Mouse (Mus musculus) gastrocnemius, postnatal 10 days (tissue): ENCODE results near the gene Kbtbd12. TPM values are rescaled to one million over a fixed set of nuclear protein-coding genes. Genes with fewer than 3 reads are reported as not detected.

ENCODE experiments used
- DNase-seq: peaks from one replicate; pipeline ENCODE4 v3.0.0; 2021; ENCODE audit warnings: mixed read lengths
- total RNA-seq, 2 experiments: library from RNA; stranded (reverse); gene quantifications; 2 replicates each; pipeline ENCODE4 v1.2.3; 2021

Gene Kbtbd12
- total RNA-seq, 2 experiments from 2014 or later = 41.8 to 45.9 TPM

- no peak for DNase-seq
Measured at GRCm38 (mm10) chr6:88500405-88500767, 137.4 kb downstream of the Kbtbd12 start.

DNA sequence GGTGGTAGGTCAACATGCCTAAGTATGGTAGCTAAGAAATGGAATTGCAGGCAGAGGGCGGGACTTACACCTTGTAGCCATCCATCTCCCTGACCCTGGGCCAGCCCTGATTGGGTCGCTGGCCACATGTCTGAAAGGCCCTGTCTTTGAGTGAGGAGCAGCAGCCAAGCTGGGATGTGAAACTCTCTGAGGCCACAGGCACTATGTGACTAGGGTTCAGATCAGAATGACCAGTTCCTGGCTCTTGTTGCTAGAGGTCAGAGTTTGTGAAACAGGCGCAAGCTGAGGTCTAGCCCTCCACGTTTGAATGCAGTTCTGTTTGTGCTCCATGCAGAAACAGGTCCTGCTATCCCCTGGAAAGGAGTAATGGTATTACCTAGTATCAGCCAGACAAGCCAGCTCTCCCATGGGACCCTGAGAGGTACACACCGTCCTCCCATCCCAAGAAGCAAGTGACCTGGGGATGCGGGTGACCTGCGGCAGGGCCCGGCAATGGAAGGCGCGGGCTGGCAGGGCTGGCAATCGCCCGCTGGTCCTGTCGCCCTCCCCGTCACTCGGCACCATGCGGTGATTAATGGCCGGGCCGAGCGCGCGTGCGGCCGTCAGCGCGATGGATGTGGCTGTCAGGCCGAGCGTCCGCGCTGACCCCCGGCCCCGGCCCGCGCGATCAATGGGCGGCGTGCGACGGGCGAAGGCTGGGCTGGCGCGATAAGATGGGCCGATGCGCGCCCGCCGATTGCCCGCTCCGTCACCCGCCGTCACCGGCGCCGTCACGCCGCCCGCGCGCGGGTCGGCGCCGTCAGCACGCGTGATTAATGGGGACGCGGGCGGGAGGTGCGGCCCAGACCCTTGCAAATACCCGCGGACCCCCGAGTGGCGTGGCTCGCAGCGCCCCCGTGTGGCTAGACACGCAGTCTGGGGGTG lies 138.0 kb downstream of the Kbtbd12 start:
- DNase-seq = peak; percentile 67

Other genes with a start within 250 kb of the Kbtbd12 start
- gene Eefsec, start 191.4 kb downstream of the Kbtbd12 start, total RNA-seq = 10 to 100 TPM in 1 of 2 experiments, 1 to 10 TPM in 1; 9.3 to 10.9 TPM
- gene Ruvbl1, start 172.5 kb downstream of the Kbtbd12 start, total RNA-seq = 10 to 100 TPM; 29.3 to 29.6 TPM
- gene Sec61a1, start 119.0 kb downstream of the Kbtbd12 start, total RNA-seq = 10 to 100 TPM; 57.6 to 78.0 TPM
- 10 to 100 TPM; 66.8 to 73.4 TPM for gene Mgll, start 86.5 kb upstream of the Kbtbd12 start, total RNA-seq
- gene Abtb1, start 204.0 kb upstream of the Kbtbd12 start, total RNA-seq = 10 to 100 TPM; 15.6 to 17.9 TPM
- 10 to 100 TPM; 69.0 to 70.3 TPM for gene Podxl2, start 237.1 kb upstream of the Kbtbd12 start, total RNA-seq